Mouse (Mus musculus) bone marrow, adult 2 months (tissue): ENCODE data around the gene Zfand3.

ENCODE experiments used
- CTCF ChIP-seq: fragments of 200-500 bp; IDR thresholded peaks from 2 replicates; pipeline ENCODE4 v1.5.1; 2011; ENCODE audit warnings: low read length, control low read depth; ENCODE audit not compliant: control insufficient read depth, insufficient read depth
- POLR2A ChIP-seq: fragments of 200-500 bp; IDR thresholded peaks from 2 replicates; pipeline ENCODE4 v1.6.1; 2011; ENCODE audit warnings: low read depth, mild to moderate bottlenecking, control low read depth, low read length, borderline replicate concordance; ENCODE audit not compliant: control insufficient read depth

- TF ChIP-seq POLR2A = no peak
- TF ChIP-seq CTCF = no peak
Observed at GRCm38 (mm10) chr17:30162983-30163382, 158.4 kb downstream of the Zfand3 start.
